Mouse (Mus musculus) MN1 (cell line): Measurements from ENCODE around the gene Ephb1.

Source experiments
- DNase-seq: peaks from one replicate; pipeline ENCODE4 v3.0.0-alpha.2; 2016; ENCODE audit warnings: low spot score

Gene Ephb1

GRCm38 (mm10) chr9:101982378-101982777, 372.1 kb downstream of the Ephb1 start:
- DNase-seq, result no peak

GRCm38 (mm10) chr9:101981161-101981560, 373.3 kb downstream of the Ephb1 start:
- no peak for DNase-seq

GRCm38 (mm10) chr9:101976884-101977465, 377.5 kb downstream of the Ephb1 start:
- no peak for DNase-seq

- DNase-seq, result no peak
Observed at GRCm38 (mm10) chr9:101972314-101972713, 382.2 kb downstream of the Ephb1 start.

- no peak for DNase-seq
Observed at GRCm38 (mm10) chr9:101971806-101972205, 382.7 kb downstream of the Ephb1 start.

GRCm38 (mm10) chr9:101956228-101956627, 398.3 kb downstream of the Ephb1 start:
- DNase-seq, result no peak

- no peak for DNase-seq
Observed at GRCm38 (mm10) chr9:101954529-101954928, 400.0 kb downstream of the Ephb1 start.

GRCm38 (mm10) chr9:101950101-101950500, 404.4 kb downstream of the Ephb1 start:
- no peak for DNase-seq

GRCm38 (mm10) chr9:101945814-101946213, 408.7 kb downstream of the Ephb1 start:
- no peak for DNase-seq

- DNase-seq, result no peak
Observed at GRCm38 (mm10) chr9:101945326-101945725, 409.2 kb downstream of the Ephb1 start.

- no peak for DNase-seq
Observed at GRCm38 (mm10) chr9:101942058-101942669, 412.3 kb downstream of the Ephb1 start.

GRCm38 (mm10) chr9:101940182-101940581, 414.3 kb downstream of the Ephb1 start:
- DNase-seq, result no peak

GRCm38 (mm10) chr9:101939006-101939405, 415.5 kb downstream of the Ephb1 start:
- no peak for DNase-seq

GRCm38 (mm10) chr9:101938066-101938465, 416.4 kb downstream of the Ephb1 start:
- no peak for DNase-seq

- peak; percentile 46 for DNase-seq
Observed at GRCm38 (mm10) chr9:101934887-101935286, 419.6 kb downstream of the Ephb1 start.

GRCm38 (mm10) chr9:101933946-101934573, 420.4 kb downstream of the Ephb1 start:
- peak; percentile 83 for DNase-seq

- DNase-seq, result no peak
Observed at GRCm38 (mm10) chr9:101924829-101925228, 429.7 kb downstream of the Ephb1 start.

GRCm38 (mm10) chr9:101922846-101923245, 431.6 kb downstream of the Ephb1 start:
- DNase-seq, result no peak

GRCm38 (mm10) chr9:101919324-101919723, 435.2 kb downstream of the Ephb1 start:
- no peak for DNase-seq

GRCm38 (mm10) chr9:101918771-101919170, 435.7 kb downstream of the Ephb1 start:
- no peak for DNase-seq

GRCm38 (mm10) chr9:101915082-101915481, 439.4 kb downstream of the Ephb1 start:
- no peak for DNase-seq

- DNase-seq, result no peak
Observed at GRCm38 (mm10) chr9:101911176-101911866, 443.2 kb downstream of the Ephb1 start.

- no peak for DNase-seq
Observed at GRCm38 (mm10) chr9:101909491-101909890, 445.0 kb downstream of the Ephb1 start.
